Mouse (Mus musculus) hindbrain, embryonic 13.5 days (tissue): ENCODE measurements at regions not wholly inside any gene's neighbourhood (a gene's known extent, or its start where the extent isn't known, plus 50 kb on each side); places are given as distances from the start of the nearest gene placed in this dataset.

Source experiments
- ATAC-seq: fragments of 200-750 bp; cut with Nextera tagmentation; 2 replicates; pipeline ENCODE4 v1.8.0; 2017; ENCODE audit warnings: moderate TSS enrichment; ENCODE audit not compliant: low FRiP score
- H3K27ac ChIP-seq: fragments of 300-500 bp; sonication (generic); 2 replicates; pipeline ENCODE4 v1.5.1; 2015; ENCODE audit warnings: inconsistent platforms, mild to moderate bottlenecking, moderate library complexity
- H3K27me3 ChIP-seq: fragments of 300-500 bp; sonication (generic); 2 replicates; pipeline ENCODE4 v1.6.1; 2015; ENCODE audit warnings: mild to moderate bottlenecking, inconsistent platforms
- H3K36me3 ChIP-seq: fragments of 300-500 bp; sonication (generic); 2 replicates; pipeline ENCODE4 v1.6.1; 2015; ENCODE audit warnings: mild to moderate bottlenecking, inconsistent platforms
- H3K4me1 ChIP-seq: fragments of 300-500 bp; sonication (generic); replicated peaks from 2 replicates; pipeline ENCODE4 v1.6.1; 2015; ENCODE audit warnings: inconsistent platforms
- H3K4me2 ChIP-seq: fragments of 300-500 bp; sonication (generic); 2 replicates; pipeline ENCODE4 v1.6.1; 2015; ENCODE audit warnings: inconsistent platforms, mild to moderate bottlenecking, moderate library complexity
- H3K4me3 ChIP-seq: fragments of 300-500 bp; sonication (generic); 2 replicates; pipeline ENCODE4 v1.5.1; 2015; ENCODE audit warnings: mild to moderate bottlenecking, inconsistent platforms
- H3K9ac ChIP-seq: fragments of 300-500 bp; sonication (generic); 2 replicates; pipeline ENCODE4 v1.6.1; 2015; ENCODE audit warnings: mild to moderate bottlenecking, inconsistent platforms
- H3K9me3 ChIP-seq: fragments of 300-500 bp; sonication (generic); 2 replicates; pipeline ENCODE4 v1.6.1; 2016; ENCODE audit warnings: inconsistent platforms
- WGBS: fragments of 180-500 bp; shearing (Covaris S2); methylation state at CpG from one replicate; pipeline ENCODE4 v1.1.7; 2015; 5-methylcytosine and 5-hydroxymethylcytosine counted together

DNA sequence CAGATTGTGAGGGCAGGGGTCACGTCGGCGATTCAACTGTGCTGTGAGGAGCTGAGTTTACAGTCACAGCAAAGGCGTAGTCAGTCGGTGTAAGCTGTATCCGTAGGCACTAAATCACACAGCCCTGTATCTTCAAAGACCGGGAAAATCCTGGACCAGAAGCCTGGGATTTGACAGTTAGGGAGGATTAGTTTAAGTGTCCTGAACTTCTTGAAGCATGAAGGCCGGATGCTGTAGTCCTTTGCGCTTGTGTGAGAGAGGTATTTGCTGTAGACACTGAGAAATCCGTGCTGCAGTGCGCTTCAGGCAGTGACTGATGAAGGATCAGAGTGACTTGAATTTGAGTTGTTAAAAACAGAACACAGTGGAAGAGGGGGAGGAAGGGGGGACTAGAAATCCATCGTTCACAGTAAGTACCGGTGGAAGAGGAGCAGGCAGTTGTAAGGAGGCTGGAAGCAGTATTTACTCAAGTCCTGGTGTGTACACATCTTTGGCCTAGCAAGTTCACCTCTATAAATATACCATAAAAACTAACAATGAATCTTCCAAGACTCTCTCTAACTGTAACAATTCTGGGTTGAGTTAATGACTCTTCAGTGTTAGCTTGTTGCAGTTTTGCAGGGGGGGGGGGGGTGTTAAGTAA, 107.5 kb upstream of the Ppm1h start:
- H3K36me3 ChIP-seq, result no peaks in the 10 kb centered on the region
- no peak overlapping the region for H3K4me3 ChIP-seq
- ATAC-seq, result no peak
- H3K27me3 ChIP-seq, result no peaks in the 10 kb centered on the region
- no peak overlapping the region for H3K9ac ChIP-seq
- H3K9me3 ChIP-seq, result no peaks in the 10 kb centered on the region
- H3K4me2 ChIP-seq, result no peak overlapping the region
- H3K4me1 ChIP-seq, result peaks cover 14% of the 10 kb centered on the region
- WGBS, result 48% methylated on average over 13 of the region's 13 CpGs
- H3K27ac ChIP-seq, result no peak overlapping the region

DNA sequence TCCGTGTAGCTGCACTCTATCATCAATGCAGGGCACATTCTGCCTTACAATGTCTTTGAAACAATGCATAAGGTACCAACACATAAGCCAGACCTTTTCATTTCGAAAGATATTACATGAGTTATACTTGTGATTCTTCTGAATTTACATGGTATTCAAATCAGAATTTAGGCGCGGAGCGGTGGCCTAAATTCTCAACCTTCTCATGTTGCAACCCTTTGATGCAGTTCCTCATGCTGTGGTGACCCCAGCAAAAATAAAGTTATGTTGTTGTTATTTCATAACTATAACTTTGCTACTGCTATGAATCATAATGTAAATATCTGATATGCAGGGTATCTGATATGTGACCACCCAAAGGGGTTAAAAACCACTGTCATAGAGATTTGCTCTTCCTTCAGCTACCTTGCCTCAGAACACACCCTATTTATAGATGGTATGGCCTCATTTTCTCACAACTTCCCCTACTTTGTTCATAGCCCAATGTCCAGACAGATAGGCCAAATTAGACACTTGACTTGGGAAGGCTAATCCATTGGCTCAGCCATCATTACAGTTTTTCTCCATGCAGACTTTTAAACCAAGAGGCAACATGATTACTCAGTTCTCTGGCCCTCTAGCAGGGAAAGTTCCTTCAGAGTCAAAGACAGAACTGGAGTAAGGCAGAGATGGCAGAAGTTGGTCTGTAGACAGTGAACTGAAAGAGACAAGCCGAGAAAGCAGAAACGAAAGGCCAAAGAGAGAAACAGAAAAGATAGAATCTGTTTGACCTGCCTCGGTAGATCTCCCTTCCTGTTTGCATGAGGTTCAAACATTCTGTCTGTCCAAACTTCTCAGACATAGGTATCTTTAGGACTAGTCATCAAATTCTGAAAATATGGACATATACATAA, 102.1 kb upstream of the Ppm1h start:
- H3K4me3 ChIP-seq, result no peak overlapping the region
- H3K36me3 ChIP-seq, result no peaks in the 10 kb centered on the region
- ATAC-seq, result no peak
- no peak overlapping the region for H3K4me2 ChIP-seq
- H3K9me3 ChIP-seq, result no peaks in the 10 kb centered on the region
- no peak overlapping the region for H3K9ac ChIP-seq
- H3K27me3 ChIP-seq, result no peaks in the 10 kb centered on the region
- WGBS, result 90% methylated on average over 8 of the region's 8 CpGs
- no peaks in the 10 kb centered on the region for H3K4me1 ChIP-seq
- no peak overlapping the region for H3K27ac ChIP-seq

DNA sequence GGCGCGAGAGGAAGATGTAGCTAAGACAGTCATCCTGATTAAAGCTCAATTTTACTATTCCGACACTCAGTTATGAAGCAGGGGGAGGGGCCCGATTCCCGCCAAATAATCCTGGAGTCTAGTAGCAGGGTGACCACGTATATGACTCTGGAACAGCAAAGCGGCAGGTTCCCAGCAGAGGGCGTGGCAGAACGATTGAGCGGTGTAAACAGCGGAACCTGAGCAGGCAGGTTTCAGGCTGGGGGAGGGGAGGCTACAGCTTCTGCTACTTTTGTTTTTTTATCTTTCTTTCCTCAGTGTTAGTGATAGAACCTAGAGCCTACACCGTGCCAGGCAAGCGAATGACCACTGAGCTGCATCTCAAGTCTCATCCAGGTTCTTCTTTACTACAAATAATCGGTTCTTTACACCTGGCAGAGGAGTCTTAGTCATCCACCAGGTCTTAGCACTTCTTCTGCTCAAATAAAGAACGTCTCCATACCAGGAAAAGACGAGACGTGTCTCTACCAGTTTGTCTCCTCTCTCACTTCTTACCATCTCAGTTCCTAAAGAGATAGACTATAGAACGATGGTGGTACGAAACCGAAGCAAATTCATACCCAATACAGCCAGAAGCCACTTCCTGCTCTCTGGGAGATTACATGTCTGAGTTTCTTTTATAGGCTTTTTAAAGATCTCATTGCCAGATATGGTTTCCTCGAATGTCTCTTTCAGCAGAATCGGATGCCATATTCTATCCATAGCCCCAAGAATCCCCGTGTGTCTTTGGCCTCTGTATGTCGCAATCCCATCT, 100.2 kb upstream of the Ppm1h start:
- Histone ChIP-seq H3K27ac (no peak overlapping the region), H3K36me3 (no peaks in the 10 kb centered on the region)

DNA sequence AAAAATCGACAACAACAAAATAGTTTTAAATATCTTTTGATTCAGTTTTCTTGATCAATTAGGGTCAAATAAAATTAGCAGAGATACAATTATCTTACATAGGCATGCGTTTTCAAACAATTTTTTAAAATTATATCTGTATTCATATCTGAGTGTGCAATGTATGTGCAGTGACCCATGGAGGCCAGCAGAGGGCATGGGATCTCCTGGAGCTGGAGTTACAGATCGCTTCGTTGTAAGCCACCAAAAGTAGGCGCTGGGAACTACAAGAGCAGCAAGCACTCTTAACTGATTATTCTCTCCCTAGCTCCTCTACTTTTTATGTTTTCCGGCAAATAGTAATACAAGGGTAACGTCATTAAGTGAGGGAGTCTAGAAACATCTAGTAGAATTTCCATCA, 97.5 kb upstream of the Ppm1h start:
- Histone ChIP-seq H3K4me1 (no peaks in the 10 kb centered on the region), H3K9me3 (no peaks in the 10 kb centered on the region), H3K36me3 (no peaks in the 10 kb centered on the region), H3K27me3 (no peaks in the 10 kb centered on the region), H3K9ac (no peak overlapping the region), H3K4me3 (no peak overlapping the region), H3K4me2 (no peak overlapping the region), H3K27ac (no peak overlapping the region)
- WGBS, result 88% methylated on average over 7 of the region's 7 CpGs
- no peak for ATAC-seq

More for the DNA sequence above, 100.2 kb upstream of the Ppm1h start:
- H3K4me3 ChIP-seq, result no peak overlapping the region
- no peaks in the 10 kb centered on the region for H3K9me3 ChIP-seq
- ATAC-seq, result no peak
- H3K4me2 ChIP-seq, result no peak overlapping the region
- WGBS, result 63% methylated on average over 24 of the region's 24 CpGs
- no peak overlapping the region for H3K9ac ChIP-seq
- no peaks in the 10 kb centered on the region for H3K4me1 ChIP-seq
- no peaks in the 10 kb centered on the region for H3K27me3 ChIP-seq

DNA sequence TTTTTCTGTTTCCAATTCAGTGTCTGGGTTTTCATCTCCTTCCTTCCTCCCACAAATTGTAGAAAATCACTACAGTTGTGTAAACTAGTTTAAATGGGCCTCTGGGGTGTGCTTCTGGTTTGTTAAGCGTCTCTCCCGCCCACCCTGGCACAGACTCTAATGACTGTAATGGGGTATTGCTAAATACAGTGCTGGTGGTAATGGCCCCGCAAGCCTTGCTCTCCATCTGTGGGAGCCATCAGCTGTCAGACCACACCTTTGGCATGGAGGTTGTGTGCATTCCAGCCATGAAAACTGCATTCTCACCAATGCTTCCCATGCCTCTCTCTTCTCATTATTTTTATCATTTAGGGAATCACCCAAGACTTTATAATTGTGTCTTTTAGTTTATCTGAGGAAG, 91.0 kb upstream of the Ppm1h start:
- WGBS, result 71% methylated on average over 3 of the region's 3 CpGs
- Histone ChIP-seq H3K9ac (no peak overlapping the region), H3K9me3 (no peaks in the 10 kb centered on the region), H3K4me2 (no peak overlapping the region), H3K27ac (no peak overlapping the region), H3K4me3 (no peak overlapping the region), H3K27me3 (no peaks in the 10 kb centered on the region), H3K4me1 (no peaks in the 10 kb centered on the region), H3K36me3 (no peaks in the 10 kb centered on the region)
- no peak for ATAC-seq

DNA sequence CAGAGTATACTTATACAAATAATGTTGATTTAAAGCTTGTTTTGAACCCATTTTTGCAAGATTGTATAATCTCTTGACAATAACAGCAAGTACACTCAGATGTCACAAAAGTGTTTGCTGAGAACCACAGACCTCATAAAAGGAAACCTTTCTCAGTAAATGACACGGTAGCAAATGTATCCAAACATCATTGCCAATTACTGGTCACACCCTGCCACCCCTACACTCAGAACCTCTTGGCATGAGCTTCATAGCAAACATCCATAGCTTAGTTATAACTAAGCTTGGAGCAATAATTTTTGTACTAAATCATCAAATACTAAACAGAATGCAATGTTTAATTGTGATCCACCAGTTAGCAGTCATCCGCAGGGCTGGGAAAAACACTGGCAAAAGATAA, 79.1 kb upstream of the Ppm1h start:
- ATAC-seq, result no peak
- no peak overlapping the region for H3K9ac ChIP-seq
- H3K4me3 ChIP-seq, result no peak overlapping the region
- H3K27me3 ChIP-seq, result no peaks in the 10 kb centered on the region
- H3K4me1 ChIP-seq, result 0 out of 2 replicates have a peak, but pooled peaks cover 3% of the 10 kb centered on the region
- no peaks in the 10 kb centered on the region for H3K36me3 ChIP-seq
- WGBS, result 92% methylated on average over 2 of the region's 2 CpGs
- H3K27ac ChIP-seq, result no peak overlapping the region
- no peak overlapping the region for H3K4me2 ChIP-seq
- H3K9me3 ChIP-seq, result no peaks in the 10 kb centered on the region

DNA sequence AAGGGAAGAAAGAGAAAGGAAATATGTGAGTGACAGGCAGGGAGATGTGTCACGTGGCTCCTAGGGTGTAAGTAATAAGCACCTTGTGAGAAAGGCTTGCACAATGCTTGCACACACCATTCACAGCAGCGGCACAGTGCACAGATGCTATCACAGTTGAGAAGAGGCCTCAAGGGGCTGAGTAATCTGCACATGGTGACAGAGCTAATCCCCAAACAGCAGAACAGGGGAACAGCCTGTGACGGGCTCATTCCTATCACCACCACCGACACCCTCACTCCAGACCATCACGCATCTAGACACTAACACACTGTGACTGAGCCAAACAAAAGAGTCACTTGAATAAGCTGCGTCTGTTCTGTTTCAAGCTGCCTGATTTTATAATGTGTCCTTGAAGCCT, 76.2 kb upstream of the Ppm1h start:
- Histone ChIP-seq H3K36me3 (no peaks in the 10 kb centered on the region), H3K4me1 (0 out of 2 replicates have a peak, but pooled peaks cover 3% of the 10 kb centered on the region), H3K9ac (no peak overlapping the region), H3K27me3 (no peaks in the 10 kb centered on the region), H3K9me3 (no peaks in the 10 kb centered on the region), H3K27ac (0 out of 2 replicates have a peak overlapping the region, but pooled peaks have one; percentile 6), H3K4me2 (no peak overlapping the region; the same call in 1 of the 2 replicates), H3K4me3 (no peak overlapping the region)
- ATAC-seq, result peak; percentile 49
- 25% methylated on average over 6 of the region's 6 CpGs for WGBS

DNA sequence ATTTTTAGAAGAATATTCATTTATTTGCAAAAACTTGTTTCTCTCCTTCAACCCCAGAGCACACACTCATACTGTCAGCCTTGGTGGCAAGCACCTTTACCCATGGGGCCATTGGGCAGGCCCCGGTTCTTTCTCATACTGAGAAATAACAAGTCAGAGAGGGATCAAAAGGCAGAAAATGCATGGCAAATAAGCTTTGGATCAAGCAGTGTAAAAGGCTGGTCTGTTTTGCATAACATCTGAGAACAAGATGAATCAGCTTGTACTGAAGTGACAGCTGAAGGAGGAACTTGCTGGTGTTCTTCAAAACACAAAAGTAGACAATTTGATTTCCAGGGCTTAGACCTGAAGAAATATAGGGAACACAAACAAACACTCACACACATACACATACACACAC, 74.6 kb upstream of the Ppm1h start:
- Histone ChIP-seq H3K4me3 (no peak overlapping the region), H3K36me3 (no peaks in the 10 kb centered on the region), H3K27ac (no peak overlapping the region), H3K9me3 (no peaks in the 10 kb centered on the region), H3K4me2 (no peak overlapping the region), H3K27me3 (no peaks in the 10 kb centered on the region), H3K9ac (no peak overlapping the region), H3K4me1 (0 out of 2 replicates have a peak, but pooled peaks cover 3% of the 10 kb centered on the region)
- 58% methylated on average over 1 of the region's 1 CpGs for WGBS
- ATAC-seq, result no peak

DNA sequence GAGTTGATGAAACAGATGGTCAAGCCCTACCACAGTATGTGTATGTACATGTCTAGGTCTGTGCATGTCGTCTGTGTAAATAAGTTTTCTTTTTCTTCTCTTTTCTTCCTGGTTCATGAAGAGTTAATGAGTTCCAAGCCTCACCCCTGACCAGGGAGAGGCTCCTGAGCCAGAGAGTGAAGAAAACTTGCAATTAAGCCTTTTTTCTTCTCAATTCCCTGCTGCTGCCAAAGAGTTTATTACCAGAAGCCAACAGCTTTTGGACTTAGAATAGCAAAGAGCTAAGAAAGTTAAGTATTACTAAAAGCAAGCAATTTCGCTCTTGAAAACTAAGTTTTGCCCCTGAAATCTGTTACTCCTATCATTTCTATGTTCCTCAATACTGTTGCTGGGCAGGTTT, 65.3 kb upstream of the Ppm1h start:
- Histone ChIP-seq H3K9me3 (no peaks in the 10 kb centered on the region), H3K27ac (no peak overlapping the region), H3K4me3 (no peak overlapping the region), H3K36me3 (no peaks in the 10 kb centered on the region), H3K4me2 (no peak overlapping the region), H3K27me3 (no peaks in the 10 kb centered on the region), H3K4me1 (0 out of 2 replicates have a peak, but pooled peaks cover 2% of the 10 kb centered on the region), H3K9ac (no peak overlapping the region)
- ATAC-seq, result no peak
- 85% methylated on average over 2 of the region's 2 CpGs for WGBS

DNA sequence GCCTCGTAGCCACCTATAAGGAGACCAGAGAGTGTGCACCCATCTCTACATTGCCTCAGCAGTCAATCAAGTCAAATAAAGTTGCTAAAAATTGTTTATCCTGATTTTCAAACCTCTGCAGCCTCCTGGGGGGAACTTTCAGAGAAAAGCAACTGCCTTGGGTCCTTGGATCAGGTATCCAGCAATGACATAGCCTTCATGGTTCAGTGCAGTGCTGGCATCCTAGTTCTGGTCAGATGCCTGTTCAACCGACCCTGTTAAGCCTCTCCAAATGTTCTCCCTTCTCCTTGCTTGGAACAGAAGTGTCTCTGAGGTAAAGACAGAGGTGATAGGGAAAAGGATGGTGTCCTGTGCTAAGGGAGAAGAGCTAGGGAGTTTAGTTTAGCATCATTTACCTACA, 64.7 kb upstream of the Ppm1h start:
- ATAC-seq, result no peak
- 81% methylated on average over 2 of the region's 2 CpGs for WGBS
- Histone ChIP-seq H3K4me1 (peaks cover 5% of the 10 kb centered on the region), H3K36me3 (no peaks in the 10 kb centered on the region), H3K4me2 (no peak overlapping the region), H3K9ac (no peak overlapping the region), H3K4me3 (no peak overlapping the region), H3K27me3 (no peaks in the 10 kb centered on the region), H3K27ac (no peak overlapping the region), H3K9me3 (no peaks in the 10 kb centered on the region)

DNA sequence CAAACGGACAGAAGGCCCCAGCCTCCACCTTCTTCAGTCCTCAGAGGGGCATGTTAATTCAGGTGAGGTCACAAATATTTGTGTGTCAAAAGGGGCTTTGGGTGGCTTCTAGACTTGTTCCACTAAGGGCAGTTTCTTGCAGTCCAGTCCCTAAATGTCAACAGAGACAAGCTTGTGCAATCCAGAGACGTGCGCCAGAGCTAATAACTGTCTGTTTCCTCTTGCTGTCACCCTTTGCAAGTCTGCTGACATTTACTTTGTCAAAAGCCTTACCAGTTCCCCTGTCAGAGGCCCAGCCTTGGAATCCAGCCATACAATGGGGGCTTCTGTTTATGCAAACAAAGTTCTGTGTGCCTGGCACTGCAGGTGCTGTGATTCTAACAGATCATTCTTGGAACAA, 63.8 kb upstream of the Ppm1h start:
- no peak overlapping the region for H3K4me3 ChIP-seq
- no peaks in the 10 kb centered on the region for H3K9me3 ChIP-seq
- WGBS, result 67% methylated on average over 3 of the region's 3 CpGs
- no peak for ATAC-seq
- H3K9ac ChIP-seq, result no peak overlapping the region
- no peak overlapping the region for H3K27ac ChIP-seq
- no peaks in the 10 kb centered on the region for H3K36me3 ChIP-seq
- no peak overlapping the region for H3K4me2 ChIP-seq
- H3K4me1 ChIP-seq, result peaks cover 10% of the 10 kb centered on the region
- H3K27me3 ChIP-seq, result no peaks in the 10 kb centered on the region

DNA sequence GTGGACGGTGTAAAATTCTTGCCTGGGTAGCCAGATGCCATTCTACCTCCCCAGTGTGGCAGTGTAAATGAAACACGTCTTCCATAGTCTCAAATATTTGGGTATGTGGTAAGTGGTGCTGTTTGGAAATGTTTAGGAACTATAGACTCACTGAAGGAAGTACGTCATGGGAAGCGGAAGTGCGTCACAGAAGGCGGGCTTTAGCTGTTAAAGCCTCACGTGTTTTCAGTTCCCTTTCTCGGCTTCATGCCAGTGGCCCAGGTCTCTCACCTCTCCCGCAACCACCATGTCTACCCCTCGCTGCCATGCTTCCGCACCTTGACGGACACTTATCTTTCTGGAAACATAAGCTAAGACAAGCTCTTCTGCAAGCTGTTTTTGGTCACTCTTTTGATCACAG, 62.9 kb upstream of the Ppm1h start:
- Histone ChIP-seq H3K36me3 (no peaks in the 10 kb centered on the region), H3K9me3 (no peaks in the 10 kb centered on the region), H3K27ac (no peak overlapping the region), H3K4me1 (peaks cover 11% of the 10 kb centered on the region), H3K27me3 (no peaks in the 10 kb centered on the region), H3K4me2 (no peak overlapping the region), H3K4me3 (no peak overlapping the region), H3K9ac (no peak overlapping the region)
- 93% methylated on average over 12 of the region's 12 CpGs for WGBS
- no peak for ATAC-seq
